Mouse (Mus musculus): ENCODE measurements around the gene 4930518I15Rik.
"Not testable (repeated sequence)": the region's sequence is repeated elsewhere in the genome, so short reads cannot be mapped to it uniquely, and the experiment has no call there.

The 4930518I15Rik gene

GRCm38 (mm10) chr2:156874760-156875510 is 17.2 kb upstream of the 4930518I15Rik start:
- DNase-seq, result peak; percentile 90 to 93

DNA sequence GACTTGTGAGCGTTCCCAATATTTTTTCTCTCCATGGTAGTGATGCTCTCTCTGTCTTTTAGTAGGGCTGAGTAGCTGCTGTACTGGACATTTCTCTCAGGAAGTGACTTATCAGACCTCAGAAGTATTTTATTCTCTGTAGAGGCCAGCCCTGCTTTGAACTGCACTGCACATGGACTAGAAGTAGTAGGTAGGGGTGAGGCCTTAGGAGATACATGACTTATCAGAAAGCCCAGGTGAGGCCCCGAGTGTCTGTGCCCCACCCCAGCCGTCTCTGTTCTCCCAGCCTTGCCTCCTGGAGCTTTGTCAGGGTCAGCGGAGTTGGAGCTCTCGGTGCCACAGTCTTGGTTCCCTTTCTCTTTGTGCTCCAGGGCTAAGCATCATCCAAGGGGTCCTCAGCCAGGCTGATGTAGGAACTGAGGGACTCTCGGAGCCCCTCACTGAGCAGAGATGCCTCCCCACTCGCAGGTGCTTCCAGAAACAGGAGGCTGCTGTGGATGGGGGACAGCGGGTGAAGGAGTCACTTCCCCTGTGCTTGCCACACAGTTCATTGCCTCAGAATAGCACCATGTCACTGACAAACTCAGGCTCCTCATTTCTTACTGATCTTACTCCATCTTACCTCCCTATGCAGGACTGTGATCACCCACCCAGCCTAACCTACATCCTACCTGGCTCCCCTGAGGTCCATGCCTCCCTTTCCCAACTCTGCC is 16.5 kb upstream of the 4930518I15Rik start:
- peak in 1 of 2 experiments; percentile 44 for DNase-seq

DNA sequence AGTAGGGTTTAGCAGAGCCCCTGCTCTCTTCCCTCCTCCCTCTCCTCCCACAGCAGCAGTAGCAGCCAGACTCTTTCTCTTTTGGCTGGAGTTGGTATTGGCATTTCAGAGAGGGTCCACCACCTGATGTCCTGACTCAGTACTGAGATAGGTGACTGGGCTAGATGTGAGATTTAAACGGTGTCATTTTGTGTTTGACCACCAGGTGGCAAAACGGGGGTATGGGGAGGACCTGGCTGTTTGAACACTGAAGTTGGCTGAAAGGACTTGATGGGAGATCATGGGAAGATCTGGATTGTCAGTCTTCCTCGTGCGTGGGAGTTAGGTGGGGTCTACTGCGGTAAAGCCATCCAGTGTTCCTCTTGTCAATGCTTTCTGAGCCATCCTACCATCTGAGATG is 15.9 kb upstream of the 4930518I15Rik start:
- peak; percentile 65 to 74 for DNase-seq

DNA sequence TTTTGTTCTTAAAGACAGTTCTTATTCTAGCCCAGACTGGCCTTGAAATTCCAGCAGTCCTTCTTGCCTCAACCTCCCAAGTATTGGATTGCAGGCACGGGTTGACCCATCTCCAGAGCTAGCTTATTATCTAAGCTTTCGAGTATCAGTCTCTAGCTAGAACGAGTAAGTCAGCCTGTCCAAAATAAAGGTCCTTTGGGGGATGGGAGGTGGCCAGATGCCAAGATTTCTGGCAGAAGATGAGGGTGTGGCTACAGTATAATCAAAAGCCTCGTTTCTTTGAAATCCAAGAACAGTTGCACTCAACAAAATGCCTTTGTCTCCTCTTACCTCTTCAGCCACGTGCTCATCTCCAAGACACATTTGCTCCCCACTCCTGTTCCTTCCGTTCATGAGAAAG is 12.8 kb upstream of the 4930518I15Rik start:
- peak in 1 of 2 experiments; percentile 37 for DNase-seq

- no peak for DNase-seq
Measured at GRCm38 (mm10) chr2:156869554-156869953, 11.8 kb upstream of the 4930518I15Rik start.

DNA sequence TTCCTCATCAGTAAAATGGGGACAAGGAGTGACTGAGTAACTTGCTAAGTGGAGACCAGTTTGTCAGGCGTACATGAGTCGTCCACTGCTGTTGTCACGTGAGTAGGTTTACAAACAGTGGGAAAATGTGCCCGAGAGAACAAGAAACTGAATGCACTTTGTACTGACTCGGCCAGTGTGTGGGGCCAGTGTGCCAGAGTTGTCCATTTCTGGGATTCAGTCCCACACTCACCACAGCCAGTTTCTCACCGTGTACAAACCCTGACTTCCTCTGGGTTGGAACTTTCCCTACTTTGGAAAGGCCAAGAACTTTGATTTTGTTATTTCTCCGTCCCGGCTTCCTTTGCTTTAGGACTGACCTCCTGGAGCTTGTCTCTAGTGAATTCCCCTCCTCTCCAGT is 11.2 kb upstream of the 4930518I15Rik start:
- peak in 1 of 2 experiments; percentile 42 for DNase-seq

DNA sequence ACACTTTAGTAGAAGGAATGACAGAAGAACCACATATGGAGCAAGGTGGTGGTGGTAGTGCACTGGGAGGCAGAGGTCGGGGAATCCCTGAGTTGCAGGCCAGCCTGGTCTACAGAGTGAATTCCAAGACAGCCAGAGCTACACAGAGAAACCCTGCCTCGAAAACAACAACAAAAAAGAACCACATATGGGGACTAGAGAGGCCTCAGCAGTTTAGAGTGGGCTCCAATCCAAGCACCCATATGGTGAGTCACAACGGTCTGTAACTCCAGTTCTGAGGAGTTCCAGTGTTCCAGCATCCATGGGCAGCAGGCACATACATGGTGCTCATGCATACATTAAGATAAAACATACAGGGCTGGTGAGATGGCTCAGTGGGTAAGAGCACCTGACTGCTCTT is 6.7 kb upstream of the 4930518I15Rik start:
- DNase-seq, result peak; percentile 24 to 50

GRCm38 (mm10) chr2:156863487-156864160 is 5.9 kb upstream of the 4930518I15Rik start:
- no peak for DNase-seq

- peak; percentile 97 to 99 for DNase-seq
Measured at GRCm38 (mm10) chr2:156862772-156863486, 5.2 kb upstream of the 4930518I15Rik start, which contains the start of gene Rab5if. Rab5if (plus strand) TSS chr2:156863128.

GRCm38 (mm10) chr2:156862041-156862717 is 4.4 kb upstream of the 4930518I15Rik start:
- DNase-seq, result no peak

- no peak for DNase-seq
Measured at GRCm38 (mm10) chr2:156858671-156859070, 925 bp upstream of the 4930518I15Rik start.

DNA sequence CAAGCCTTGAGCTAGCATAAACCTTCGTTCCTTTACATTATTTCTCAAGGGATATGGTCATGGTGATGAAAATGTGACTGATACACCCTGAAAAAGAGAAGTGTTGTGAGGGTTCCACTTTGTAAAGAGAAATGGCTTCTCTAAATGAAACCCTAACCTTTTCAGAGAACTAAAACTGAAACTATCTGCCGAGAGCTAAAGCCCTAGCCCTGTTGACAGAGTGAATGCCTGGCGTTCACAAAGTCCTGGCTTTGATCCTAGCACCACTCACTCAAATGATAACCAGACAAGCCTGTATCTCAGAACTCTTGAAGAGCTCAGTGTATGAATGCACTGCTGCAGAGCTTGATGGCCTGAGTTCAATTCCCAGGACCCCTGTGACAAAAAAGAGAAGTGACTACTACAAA is 358 bp downstream of the 4930518I15Rik start:
- no peak for DNase-seq

GRCm38 (mm10) chr2:156856311-156856710 is 1.4 kb downstream of the 4930518I15Rik start:
- DNase-seq, result no peak

DNA sequence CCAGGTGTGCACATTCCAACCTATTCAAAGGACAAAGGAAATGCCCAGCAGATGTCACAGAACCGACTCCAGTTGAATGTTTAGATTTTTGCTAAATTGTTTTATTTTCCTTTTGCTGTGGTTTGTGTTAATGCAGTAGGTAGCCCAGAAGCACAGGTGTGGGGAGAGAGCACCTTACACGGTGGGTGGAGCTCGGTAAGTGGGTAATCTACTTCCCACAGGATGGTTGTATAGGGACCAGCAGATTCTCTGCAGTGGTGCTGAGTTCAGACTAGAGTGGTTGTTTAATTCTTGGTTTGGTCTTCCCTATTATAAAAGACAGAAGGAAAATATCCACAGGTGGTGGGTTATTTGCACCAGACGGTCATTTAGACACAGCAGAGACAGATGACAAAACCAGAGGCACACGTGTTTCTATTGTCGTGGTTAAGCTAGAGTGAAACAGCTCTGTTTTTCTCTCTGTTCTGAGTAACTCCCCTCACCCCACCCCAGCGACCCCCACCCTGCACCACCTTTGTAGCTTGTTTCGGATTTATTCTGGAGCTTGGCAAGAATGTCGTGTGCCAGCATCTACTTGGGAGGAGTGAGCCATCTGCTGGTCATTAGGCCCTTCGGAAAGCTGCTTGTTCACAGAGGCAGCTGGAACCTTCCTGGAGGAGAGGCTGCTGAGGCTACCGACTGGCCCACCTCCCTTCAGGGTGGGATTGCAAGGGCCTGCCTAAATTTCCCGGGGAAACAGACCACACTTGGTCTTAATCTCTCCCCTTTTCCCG is 3.6 kb downstream of the 4930518I15Rik start:
- DNase-seq, result peak; percentile 50 to 56

DNA sequence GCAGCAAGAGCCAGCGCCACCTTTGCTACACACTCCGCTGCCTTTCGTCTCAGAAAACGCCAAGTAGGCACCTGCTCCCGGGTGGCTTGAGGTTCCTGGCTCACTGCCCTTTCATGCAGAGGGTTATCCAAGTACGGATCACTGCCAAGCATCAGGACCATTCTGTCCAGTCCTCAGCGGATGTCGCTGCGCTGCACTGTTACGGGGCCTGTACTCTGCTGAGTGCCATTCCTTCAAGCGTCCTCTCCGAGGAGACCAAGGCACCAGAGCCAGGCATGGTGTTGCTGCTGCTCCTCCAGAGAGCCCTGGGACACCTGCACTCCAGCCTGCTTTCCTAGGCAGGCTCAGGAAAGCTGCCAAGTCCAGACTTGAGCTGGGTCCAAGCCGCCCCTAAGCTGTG is 4.2 kb downstream of the 4930518I15Rik start:
- DNase-seq, result not testable (repeated sequence)

DNA sequence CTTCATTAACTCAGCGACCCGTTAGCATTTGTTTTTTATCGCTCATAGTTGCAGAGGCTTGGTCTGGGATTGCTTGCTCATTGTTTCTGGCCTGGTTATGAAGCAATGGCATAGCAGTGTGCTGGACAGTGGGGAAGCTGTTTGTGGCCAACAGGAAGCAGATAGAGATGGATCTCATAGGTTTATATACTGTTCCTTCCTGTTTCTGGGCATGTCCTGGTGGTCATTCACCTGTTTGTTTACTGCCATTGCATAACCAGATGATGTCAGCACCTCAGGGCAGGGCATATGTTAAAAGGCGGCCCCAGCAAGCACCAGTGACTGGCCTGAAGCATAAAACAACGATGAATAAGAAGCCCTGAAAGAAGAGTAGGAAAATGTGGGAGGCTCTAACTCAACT is 7.2 kb downstream of the 4930518I15Rik start:
- DNase-seq, result no peak

GRCm38 (mm10) chr2:156848526-156849182 is 9.1 kb downstream of the 4930518I15Rik start:
- DNase-seq, result no peak

GRCm38 (mm10) chr2:156847653-156848052 is 10.1 kb downstream of the 4930518I15Rik start:
- no peak for DNase-seq

DNA sequence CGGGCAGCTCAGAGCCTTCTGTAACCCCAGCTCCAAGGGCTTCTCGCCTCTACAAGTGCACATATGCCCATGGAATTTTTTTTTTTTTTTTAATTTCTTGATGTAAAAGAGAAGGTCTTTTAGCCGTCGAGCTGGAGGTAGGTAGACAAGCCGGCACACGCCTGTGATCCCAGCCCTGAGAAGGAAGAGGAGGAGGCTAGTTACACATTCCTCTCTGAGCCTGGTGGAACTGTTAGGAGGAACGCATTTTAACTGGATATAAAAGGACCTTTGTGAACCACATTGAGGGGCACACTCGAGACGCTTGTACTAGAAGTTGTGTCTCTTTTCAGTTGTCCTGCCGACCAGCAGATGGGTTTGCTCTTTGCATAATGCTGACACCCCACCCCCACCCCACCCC is 13.0 kb downstream of the 4930518I15Rik start:
- no peak for DNase-seq

GRCm38 (mm10) chr2:156843331-156843730 is 14.4 kb downstream of the 4930518I15Rik start:
- no peak for DNase-seq

GRCm38 (mm10) chr2:156842711-156843110 is 15.0 kb downstream of the 4930518I15Rik start:
- DNase-seq, result no peak

All from cerebellum, postnatal 36 days (tissue).